Mouse (Mus musculus): Measurements from ENCODE around the gene Gm11639. TPM values are rescaled to one million over a fixed set of nuclear protein-coding genes. Genes with fewer than 3 reads are reported as not detected.
"Not testable (repeated sequence)": the region's sequence is repeated elsewhere in the genome, so short reads cannot be mapped to it uniquely, and the experiment has no call there.

The Gm11639 gene
- polyA plus RNA-seq, 1 experiment from 2014 or later: 0.01 TPM

DNA sequence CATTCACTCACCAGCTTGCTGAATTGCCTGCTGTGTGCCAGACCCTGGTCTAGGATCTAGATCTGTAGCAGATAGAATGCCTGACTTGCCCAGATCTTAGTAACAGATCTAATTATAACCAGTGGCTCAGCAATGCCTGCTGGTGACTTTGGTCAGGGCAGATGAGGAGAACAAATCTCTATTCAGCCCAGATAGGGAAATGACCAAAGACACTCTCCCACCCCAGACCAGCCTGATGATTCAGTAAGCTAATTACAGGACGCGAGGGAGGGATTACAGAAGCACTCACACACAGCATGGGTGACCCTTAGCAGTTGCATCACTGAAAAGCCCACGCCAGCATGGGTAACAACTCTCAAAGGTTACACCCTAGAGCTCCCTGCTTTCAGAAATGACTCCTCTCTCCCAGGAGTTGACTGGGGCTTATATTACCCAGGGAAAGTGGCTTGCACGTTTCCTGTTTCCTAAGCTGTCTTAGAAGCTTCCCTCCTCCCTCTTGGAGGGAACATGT lies 435.1 kb downstream of the Gm11639 start:
- no peaks in the 10 kb centered on the region for H3K4me1 ChIP-seq
- H3K4me2 ChIP-seq (replicated peaks): no peak overlapping the region
- no peaks in the 10 kb centered on the region for H3K9me3 ChIP-seq (replicated peaks)
- no peak overlapping the region for H3K27ac ChIP-seq (replicated peaks)
- no peak for ATAC-seq (ENCODE audit: insufficient number of reproducible peaks, low FRiP score, low TSS enrichment, low read depth)
- no peaks in the 10 kb centered on the region for H3K36me3 ChIP-seq
- 22% methylated on average over 4 of the region's 4 CpGs for WGBS
- H3K27me3 ChIP-seq: no peaks in the 10 kb centered on the region
- no peak overlapping the region for H3K4me3 ChIP-seq (replicated peaks)
- H3K9ac ChIP-seq: no peak overlapping the region

DNA sequence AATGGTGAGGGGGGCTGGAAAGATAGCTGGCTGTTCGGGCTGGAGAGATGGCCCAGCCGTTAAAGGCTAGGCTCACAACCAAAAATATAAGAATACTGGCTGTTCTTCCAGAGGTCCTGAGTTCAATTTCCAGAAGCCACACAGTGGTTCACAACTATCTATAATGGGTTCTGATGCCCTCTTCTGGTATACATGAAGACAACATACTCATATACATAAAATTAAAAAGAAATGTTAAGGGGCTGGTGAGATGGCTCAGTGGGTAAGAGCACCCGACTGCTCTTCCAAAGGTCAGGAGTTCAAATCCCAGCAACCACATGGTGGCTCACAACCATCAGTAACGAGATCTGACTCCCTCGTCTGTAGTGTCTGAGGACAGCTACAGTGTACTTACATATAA lies 436.3 kb downstream of the Gm11639 start:
- whole genome bisulfite sequencing: 62% methylated on average over 5 of the region's 5 CpGs
- H3K27ac ChIP-seq (replicated peaks); ATAC-seq (ENCODE audit: insufficient number of reproducible peaks, low FRiP score, low TSS enrichment, low read depth); H3K9ac ChIP-seq; H3K36me3 ChIP-seq; H3K9me3 ChIP-seq (replicated peaks); H3K27me3 ChIP-seq; H3K4me3 ChIP-seq (replicated peaks); H3K4me1 ChIP-seq; H3K4me2 ChIP-seq (replicated peaks): not testable (repeated sequence)

DNA sequence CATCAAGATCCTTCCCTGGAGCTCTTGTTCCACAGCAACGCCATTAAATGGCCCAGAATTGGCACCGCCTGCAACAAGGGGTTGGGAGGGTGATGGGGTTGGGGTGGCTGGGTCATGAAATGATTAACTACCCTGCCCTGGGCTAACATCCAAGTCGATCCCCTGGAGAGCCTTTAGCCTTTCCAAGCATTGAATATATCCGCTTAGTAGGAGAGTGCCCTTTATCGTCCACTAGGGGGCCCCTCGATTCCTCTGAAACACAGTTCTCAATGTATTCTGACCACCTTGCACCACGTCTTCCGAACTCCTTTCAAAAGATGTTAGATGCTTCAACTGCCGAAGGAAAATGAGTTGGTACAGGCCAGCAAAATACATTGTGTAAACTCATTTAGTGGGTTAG lies 438.5 kb downstream of the Gm11639 start:
- H3K27ac ChIP-seq (replicated peaks): no peak overlapping the region
- no peak overlapping the region for H3K9ac ChIP-seq
- H3K27me3 ChIP-seq: no peaks in the 10 kb centered on the region
- H3K9me3 ChIP-seq (replicated peaks): no peaks in the 10 kb centered on the region
- peaks cover 12% of the 10 kb centered on the region for H3K4me1 ChIP-seq
- ATAC-seq (ENCODE audit: insufficient number of reproducible peaks, low FRiP score, low TSS enrichment, low read depth): no peak
- peaks cover 3% of the 10 kb centered on the region; the same call in 1 of the 2 replicates for H3K36me3 ChIP-seq
- H3K4me3 ChIP-seq (replicated peaks): no peak overlapping the region
- WGBS: 7% methylated on average over 9 of the region's 9 CpGs
- no peak overlapping the region for H3K4me2 ChIP-seq (replicated peaks)

DNA sequence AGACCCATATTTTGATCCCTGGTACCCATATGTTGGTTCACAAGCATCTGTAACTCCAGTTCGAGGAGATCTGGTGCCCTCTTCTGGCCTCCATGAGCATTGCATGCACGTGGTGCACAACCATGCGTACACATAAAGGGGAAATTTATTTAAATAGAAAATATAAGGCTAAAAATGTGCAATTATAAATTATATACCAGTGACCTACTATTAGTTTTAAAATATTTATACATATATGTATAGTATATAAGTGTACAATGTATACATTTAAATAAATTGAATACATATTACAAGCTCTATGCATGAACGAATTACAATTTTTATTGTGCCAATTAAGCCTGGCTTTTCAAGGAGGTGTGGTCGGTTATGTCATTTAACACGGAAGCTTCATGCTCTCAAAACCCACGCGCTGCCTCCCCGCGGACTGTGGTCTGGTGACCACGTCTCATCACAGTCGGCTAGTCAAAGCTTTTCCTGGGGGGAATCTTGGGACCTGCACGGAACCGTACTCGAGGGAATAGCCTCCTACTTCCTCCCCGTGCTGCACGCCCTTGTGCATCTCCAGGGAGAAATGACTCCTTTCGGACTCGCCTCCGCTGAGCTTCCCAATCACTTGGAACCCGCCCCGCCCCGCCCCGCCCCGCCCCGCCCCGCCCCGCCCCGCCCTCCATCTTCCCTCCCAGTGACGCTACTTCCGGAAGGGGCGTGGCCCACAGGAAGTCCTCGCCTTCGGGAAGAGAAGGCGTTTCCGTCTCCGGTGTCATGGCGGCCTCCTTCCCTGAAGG lies 440.4 kb downstream of the Gm11639 start, which contains the start of gene Mettl2:
Gene Mettl2 (plus strand): TSS at position 691 of the 785 bp plus-strand sequence.
- peak within 1 kb of the TSS; percentile 80 for H3K4me2 ChIP-seq (replicated peaks)
- peaks cover 16% of the 10 kb centered on the region; the same call in 1 of the 2 replicates for H3K36me3 ChIP-seq
- H3K27me3 ChIP-seq: no peaks in the 10 kb centered on the region
- H3K4me3 ChIP-seq (replicated peaks): peak within 1 kb of the TSS; percentile 91
- peak within 1 kb of the TSS; percentile 63 for H3K9ac ChIP-seq
- peak within 1 kb of the TSS; percentile 79 for H3K27ac ChIP-seq (replicated peaks)
- WGBS: under 1% methylated on average over 37 of the region's 38 CpGs
- peaks cover 12% of the 10 kb centered on the region for H3K4me1 ChIP-seq
- no peaks in the 10 kb centered on the region for H3K9me3 ChIP-seq (replicated peaks)
- ATAC-seq (ENCODE audit: insufficient number of reproducible peaks, low FRiP score, low TSS enrichment, low read depth): peak; percentile 88

DNA sequence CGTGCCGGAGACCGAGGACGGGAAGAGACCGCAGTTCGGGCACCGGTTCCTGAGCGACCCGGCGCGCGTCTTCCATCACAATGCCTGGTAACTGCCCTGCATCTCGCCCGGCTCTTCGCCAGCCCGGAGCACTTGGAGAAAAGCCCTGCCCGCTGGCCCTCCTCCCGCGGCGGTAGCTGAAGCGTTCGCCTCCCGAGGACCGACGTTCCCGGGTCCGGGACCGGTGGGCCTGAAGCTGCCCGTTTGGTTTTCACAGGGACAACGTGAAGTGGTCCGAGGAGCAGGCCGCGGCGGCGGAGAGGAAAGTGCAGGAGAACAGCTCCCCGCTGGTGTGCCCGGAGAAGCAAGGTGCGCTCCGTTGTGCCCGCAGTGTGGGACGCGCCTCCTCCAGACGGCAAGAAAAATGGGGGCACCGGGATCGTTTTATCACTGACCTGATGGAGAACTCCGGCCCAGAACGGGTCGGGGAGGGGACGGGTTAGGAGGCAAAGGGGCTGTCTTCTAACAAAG lies 441.1 kb downstream of the Gm11639 start:
- peak overlapping the region; percentile 80 for H3K4me2 ChIP-seq (replicated peaks)
- H3K9me3 ChIP-seq (replicated peaks): no peaks in the 10 kb centered on the region
- under 1% methylated on average over 49 of the region's 49 CpGs for WGBS
- H3K9ac ChIP-seq: peak overlapping the region; percentile 63
- H3K4me1 ChIP-seq: peaks cover 12% of the 10 kb centered on the region
- no peaks in the 10 kb centered on the region for H3K27me3 ChIP-seq
- ATAC-seq (ENCODE audit: insufficient number of reproducible peaks, low FRiP score, low TSS enrichment, low read depth): no peak; the same call in 1 of the 2 replicates
- peak overlapping the region; percentile 91 for H3K4me3 ChIP-seq (replicated peaks)
- peaks cover 18% of the 10 kb centered on the region for H3K36me3 ChIP-seq
- H3K27ac ChIP-seq (replicated peaks): no peak overlapping the region

DNA sequence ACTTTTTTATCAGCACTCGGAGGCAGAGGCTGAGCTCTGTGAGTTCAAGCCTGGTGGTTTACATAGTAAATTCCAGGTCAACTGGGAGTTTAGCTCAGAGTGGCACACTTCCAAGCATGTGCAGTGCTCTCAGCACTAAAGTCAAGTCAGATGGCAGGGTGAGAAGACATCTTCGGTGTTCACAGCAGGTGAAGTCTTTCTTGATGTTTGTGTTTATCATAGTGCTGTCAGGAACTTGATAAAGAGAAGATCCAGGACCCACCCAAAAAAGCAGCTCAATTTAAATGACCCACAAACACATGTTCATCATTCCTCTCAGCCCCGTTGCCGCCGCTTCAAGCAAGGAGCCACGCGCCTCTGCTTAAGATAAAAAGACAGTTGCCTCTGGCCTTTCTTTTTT lies 450.2 kb downstream of the Gm11639 start:
- Histone ChIP-seq H3K27ac (replicated peaks) (no peak overlapping the region), H3K36me3 (peaks cover 88% of the 10 kb centered on the region), H3K9ac (no peak overlapping the region), H3K4me3 (replicated peaks) (no peak overlapping the region), H3K9me3 (replicated peaks) (no peaks in the 10 kb centered on the region), H3K27me3 (no peaks in the 10 kb centered on the region), H3K4me1 (no peaks in the 10 kb centered on the region), H3K4me2 (replicated peaks) (no peak overlapping the region)
- no peak for ATAC-seq (ENCODE audit: insufficient number of reproducible peaks, low FRiP score, low TSS enrichment, low read depth)
- WGBS: 94% methylated on average over 7 of the region's 7 CpGs

DNA sequence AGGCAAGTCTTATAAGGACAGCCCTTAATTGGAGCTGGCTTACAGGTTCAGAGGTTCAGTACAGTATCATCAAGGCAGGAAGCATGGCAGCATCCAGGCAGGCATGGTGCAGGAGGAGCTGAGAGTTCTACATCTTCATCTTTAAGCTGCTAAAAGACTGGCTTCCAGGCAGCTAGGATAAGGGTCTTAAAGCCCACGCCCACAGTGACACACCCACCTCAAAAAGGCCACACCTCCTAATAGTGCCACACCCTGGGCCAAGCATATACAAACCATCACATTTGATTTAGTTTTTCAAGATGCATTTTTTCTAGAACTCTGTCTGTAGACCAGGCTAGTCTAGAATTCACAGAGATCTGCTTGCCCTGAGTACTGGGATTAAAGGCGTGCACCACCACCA lies 451.7 kb downstream of the Gm11639 start:
- H3K9me3 ChIP-seq (replicated peaks); H3K4me1 ChIP-seq; H3K9ac ChIP-seq; H3K4me3 ChIP-seq (replicated peaks); H3K4me2 ChIP-seq (replicated peaks); H3K27me3 ChIP-seq; ATAC-seq (ENCODE audit: insufficient number of reproducible peaks, low FRiP score, low TSS enrichment, low read depth); H3K27ac ChIP-seq (replicated peaks): not testable (repeated sequence)
- WGBS: 83% methylated on average over 2 of the region's 2 CpGs
- peaks cover 84% of the 10 kb centered on the region for H3K36me3 ChIP-seq

DNA sequence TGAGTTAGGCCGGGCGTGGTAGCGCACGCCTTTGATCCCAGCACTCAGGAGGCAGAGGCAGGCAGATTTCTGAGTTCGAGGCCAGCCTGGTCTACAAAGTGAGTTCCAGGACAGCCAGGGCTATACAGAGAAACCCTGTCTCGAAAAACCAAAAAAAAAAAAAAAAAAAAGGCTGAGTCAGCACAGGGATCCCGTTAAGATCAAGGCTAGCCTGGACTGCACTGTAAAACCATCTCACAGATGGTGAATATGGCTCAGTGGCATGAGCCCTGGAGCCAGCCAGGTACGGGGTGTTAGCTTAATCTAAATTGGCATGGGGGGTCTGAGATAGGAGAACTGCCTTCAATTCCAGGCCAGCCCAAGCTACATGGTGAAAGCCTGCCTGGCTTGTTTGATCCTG lies 455.0 kb downstream of the Gm11639 start:
- not testable (repeated sequence) for H3K9ac ChIP-seq; H3K27me3 ChIP-seq; ATAC-seq (ENCODE audit: insufficient number of reproducible peaks, low FRiP score, low TSS enrichment, low read depth); H3K4me1 ChIP-seq; H3K27ac ChIP-seq (replicated peaks); H3K9me3 ChIP-seq (replicated peaks); H3K4me2 ChIP-seq (replicated peaks); H3K4me3 ChIP-seq (replicated peaks)
- peaks cover 54% of the 10 kb centered on the region for H3K36me3 ChIP-seq
- 95% methylated on average over 8 of the region's 8 CpGs for WGBS

DNA sequence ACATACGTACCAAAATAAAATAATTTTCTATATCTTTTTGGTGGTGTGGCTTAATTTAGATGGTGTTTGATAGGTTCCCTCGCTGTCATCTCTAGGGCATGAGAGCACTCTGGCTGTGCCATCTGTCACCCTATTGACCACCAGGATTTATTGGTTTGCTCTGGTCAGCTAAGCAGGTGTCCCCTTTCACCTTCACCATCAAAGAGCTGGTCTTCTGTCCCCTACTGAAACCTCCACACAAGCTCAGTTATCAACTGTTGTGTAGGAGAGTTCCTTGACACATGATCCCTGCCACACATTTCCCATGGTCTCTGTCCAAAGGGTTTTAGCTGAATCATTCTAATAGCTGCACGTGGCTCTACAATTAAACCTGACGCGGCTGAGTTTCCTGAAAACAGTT lies 455.6 kb downstream of the Gm11639 start:
- no peak for ATAC-seq (ENCODE audit: insufficient number of reproducible peaks, low FRiP score, low TSS enrichment, low read depth)
- no peaks in the 10 kb centered on the region for H3K4me1 ChIP-seq
- WGBS: 89% methylated on average over 5 of the region's 5 CpGs
- no peak overlapping the region for H3K9ac ChIP-seq
- no peak overlapping the region for H3K27ac ChIP-seq (replicated peaks)
- H3K4me2 ChIP-seq (replicated peaks): no peak overlapping the region
- no peaks in the 10 kb centered on the region for H3K27me3 ChIP-seq
- H3K9me3 ChIP-seq (replicated peaks): no peaks in the 10 kb centered on the region
- no peak overlapping the region for H3K4me3 ChIP-seq (replicated peaks)
- H3K36me3 ChIP-seq: peaks cover 48% of the 10 kb centered on the region

DNA sequence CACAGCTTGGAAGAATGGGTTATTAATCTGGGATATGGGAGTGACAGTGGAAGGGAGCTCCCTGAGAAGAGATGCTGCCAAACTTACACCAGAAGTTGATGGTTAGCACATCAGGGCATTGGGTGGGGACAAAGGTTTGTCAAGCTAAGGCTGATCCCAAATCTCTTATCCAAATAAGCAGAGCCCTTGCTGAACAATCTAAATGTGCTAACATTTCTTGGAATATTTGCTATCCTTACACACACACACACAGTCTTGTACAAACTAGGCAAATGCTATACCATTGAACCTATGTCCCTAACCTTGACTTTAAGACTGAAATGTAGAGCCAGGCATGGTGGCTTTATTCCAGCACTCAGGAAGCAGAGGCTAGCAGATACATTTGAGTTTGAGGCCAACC lies 458.1 kb downstream of the Gm11639 start:
- ATAC-seq (ENCODE audit: insufficient number of reproducible peaks, low FRiP score, low TSS enrichment, low read depth): no peak
- no peaks in the 10 kb centered on the region for H3K4me1 ChIP-seq
- H3K9ac ChIP-seq: no peak overlapping the region
- no peak overlapping the region for H3K4me3 ChIP-seq (replicated peaks)
- H3K4me2 ChIP-seq (replicated peaks): no peak overlapping the region
- H3K27me3 ChIP-seq: no peaks in the 10 kb centered on the region
- no peaks in the 10 kb centered on the region for H3K9me3 ChIP-seq (replicated peaks)
- peaks cover 25% of the 10 kb centered on the region for H3K36me3 ChIP-seq
- no peak overlapping the region for H3K27ac ChIP-seq (replicated peaks)

DNA sequence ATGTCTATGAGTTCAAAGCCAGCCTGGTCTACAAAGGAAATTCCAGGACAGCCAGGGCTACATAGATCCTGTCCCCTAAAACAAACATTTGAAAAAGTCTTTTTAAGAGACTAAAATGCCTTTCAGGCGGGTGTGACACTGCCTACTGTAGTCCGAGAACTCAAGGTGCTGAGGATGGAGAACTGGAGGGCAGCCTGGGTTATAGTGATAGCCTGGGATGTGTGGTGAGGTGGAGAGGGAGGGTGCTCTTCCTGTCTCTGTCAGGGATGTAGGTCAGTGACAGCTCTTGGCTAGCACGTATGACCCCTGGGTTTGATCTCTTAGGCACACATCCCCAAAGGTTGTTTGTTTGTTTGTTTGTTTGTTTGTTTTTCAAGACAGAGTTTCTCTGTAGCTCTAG lies 458.6 kb downstream of the Gm11639 start:
- no peak overlapping the region for H3K4me3 ChIP-seq (replicated peaks)
- 81% methylated on average over 3 of the region's 3 CpGs for WGBS
- H3K27ac ChIP-seq (replicated peaks): no peak overlapping the region
- H3K4me2 ChIP-seq (replicated peaks): no peak overlapping the region
- H3K36me3 ChIP-seq: peaks cover 21% of the 10 kb centered on the region
- no peaks in the 10 kb centered on the region for H3K27me3 ChIP-seq
- H3K9ac ChIP-seq: no peak overlapping the region
- no peaks in the 10 kb centered on the region for H3K9me3 ChIP-seq (replicated peaks)
- H3K4me1 ChIP-seq: no peaks in the 10 kb centered on the region
- no peak for ATAC-seq (ENCODE audit: insufficient number of reproducible peaks, low FRiP score, low TSS enrichment, low read depth)

Measured in embryonic facial prominence, embryonic 15.5 days (tissue).